Mouse (Mus musculus) intestine, embryonic 14.5 days (tissue): Measurements from ENCODE around the gene Erp27. TPM values are rescaled to one million over a fixed set of nuclear protein-coding genes. Genes with fewer than 3 reads are reported as not detected.
A peak's percentile ranks its signal among the peaks of the same experiment; 100 is the strongest.

ENCODE experiments used
- ATAC-seq: fragments of 200-750 bp; cut with Nextera tagmentation; replicated peaks from 2 replicates; pipeline ENCODE4 v1.8.0; 2017; ENCODE audit warnings: low read depth, moderate number of reproducible peaks, moderate TSS enrichment, moderate library complexity; ENCODE audit not compliant: low FRiP score, low TSS enrichment
- DNase-seq: peaks from one replicate; pipeline ENCODE4 v3.0.0-alpha.2; 2018; ENCODE audit warnings: low spot score
- H3K27ac ChIP-seq: fragments of 300-500 bp; sonication (generic); 2 replicates; pipeline ENCODE4 v1.5.1; 2014; ENCODE audit warnings: low read depth, mild to moderate bottlenecking, control low read depth
- H3K27me3 ChIP-seq: fragments of 300-500 bp; sonication (generic); replicated peaks from 2 replicates; pipeline ENCODE4 v1.6.1; 2014; ENCODE audit warnings: low read length, control low read depth; ENCODE audit not compliant: control insufficient read depth, insufficient read depth
- H3K36me3 ChIP-seq: fragments of 300-500 bp; sonication (generic); 2 replicates; pipeline ENCODE4 v1.6.1; 2014; ENCODE audit warnings: low read length, control low read depth; ENCODE audit not compliant: control insufficient read depth, insufficient read depth
- H3K4me1 ChIP-seq: fragments of 300-500 bp; sonication (generic); replicated peaks from 2 replicates; pipeline ENCODE4 v1.6.1; 2014; ENCODE audit warnings: low read length, control low read depth, mixed read lengths; ENCODE audit not compliant: control insufficient read depth, insufficient read depth
- H3K4me2 ChIP-seq: fragments of 300-500 bp; sonication (generic); 2 replicates; pipeline ENCODE4 v1.6.1; 2014; ENCODE audit warnings: low read length
- H3K4me3 ChIP-seq: fragments of 300-500 bp; sonication (generic); 2 replicates; pipeline ENCODE4 v1.5.1; 2014; ENCODE audit warnings: low read depth, low read length, control low read depth, mixed read lengths
- H3K9ac ChIP-seq: fragments of 300-500 bp; sonication (generic); 2 replicates; pipeline ENCODE4 v1.6.1; 2014; ENCODE audit warnings: mild to moderate bottlenecking, low read length
- H3K9me3 ChIP-seq: fragments of 300-500 bp; sonication (generic); 2 replicates; pipeline ENCODE4 v1.6.1; 2016; ENCODE audit warnings: low read length, control low read depth; ENCODE audit not compliant: control insufficient read depth
- WGBS: fragments of 180-500 bp; shearing (Covaris S2); extraction: QIAGEN DNeasy Blood & Tissue Kit; methylation state at CpG from one replicate; pipeline ENCODE4 v1.1.7; 2014; 5-methylcytosine and 5-hydroxymethylcytosine counted together
- polyA plus RNA-seq: library from polyadenylated mRNA; unstranded; fragments of >200 nt; fragmentation: Nextera tagmentation; extraction: Ambion mirVana; gene quantifications from 2 replicates; pipeline ENCODE4 v1.2.1, GENCODE M21; 2014

Erp27 gene
- polyA plus RNA-seq, 1 experiment from 2014 or later, result 6.0 TPM

DNA sequence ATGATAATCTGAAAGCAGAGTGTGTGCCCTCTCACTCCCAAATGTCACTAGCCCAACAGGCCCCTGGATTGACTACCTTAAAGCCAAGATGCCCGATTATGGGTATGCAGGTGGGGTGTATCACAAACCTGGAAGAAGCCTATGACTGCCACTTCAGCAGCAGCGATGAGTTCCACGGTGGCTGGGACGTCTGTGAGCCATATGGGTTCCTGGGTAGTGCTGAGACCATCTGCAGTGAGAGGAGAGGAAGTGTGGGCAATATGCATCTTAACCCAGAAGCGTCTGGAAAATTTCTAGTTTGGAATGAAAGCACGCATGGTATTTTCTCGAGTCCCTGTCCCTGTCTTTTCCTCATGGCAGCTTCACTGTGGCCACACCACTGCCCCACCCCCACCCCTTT, 379 bp downstream of the Erp27 start:
- Histone ChIP-seq H3K36me3 (no peaks in the 10 kb centered on the region), H3K4me1 (peaks cover 19% of the 10 kb centered on the region; the same call in 1 of the 2 replicates), H3K27me3 (no peaks in the 10 kb centered on the region), H3K4me3 (no peak overlapping the region), H3K27ac (no peak overlapping the region), H3K4me2 (no peak overlapping the region), H3K9ac (no peak overlapping the region), H3K9me3 (no peaks in the 10 kb centered on the region)
- DNase-seq (no peak), ATAC-seq (no peak)
- 43% methylated on average over 7 of the region's 7 CpGs for WGBS

DNA sequence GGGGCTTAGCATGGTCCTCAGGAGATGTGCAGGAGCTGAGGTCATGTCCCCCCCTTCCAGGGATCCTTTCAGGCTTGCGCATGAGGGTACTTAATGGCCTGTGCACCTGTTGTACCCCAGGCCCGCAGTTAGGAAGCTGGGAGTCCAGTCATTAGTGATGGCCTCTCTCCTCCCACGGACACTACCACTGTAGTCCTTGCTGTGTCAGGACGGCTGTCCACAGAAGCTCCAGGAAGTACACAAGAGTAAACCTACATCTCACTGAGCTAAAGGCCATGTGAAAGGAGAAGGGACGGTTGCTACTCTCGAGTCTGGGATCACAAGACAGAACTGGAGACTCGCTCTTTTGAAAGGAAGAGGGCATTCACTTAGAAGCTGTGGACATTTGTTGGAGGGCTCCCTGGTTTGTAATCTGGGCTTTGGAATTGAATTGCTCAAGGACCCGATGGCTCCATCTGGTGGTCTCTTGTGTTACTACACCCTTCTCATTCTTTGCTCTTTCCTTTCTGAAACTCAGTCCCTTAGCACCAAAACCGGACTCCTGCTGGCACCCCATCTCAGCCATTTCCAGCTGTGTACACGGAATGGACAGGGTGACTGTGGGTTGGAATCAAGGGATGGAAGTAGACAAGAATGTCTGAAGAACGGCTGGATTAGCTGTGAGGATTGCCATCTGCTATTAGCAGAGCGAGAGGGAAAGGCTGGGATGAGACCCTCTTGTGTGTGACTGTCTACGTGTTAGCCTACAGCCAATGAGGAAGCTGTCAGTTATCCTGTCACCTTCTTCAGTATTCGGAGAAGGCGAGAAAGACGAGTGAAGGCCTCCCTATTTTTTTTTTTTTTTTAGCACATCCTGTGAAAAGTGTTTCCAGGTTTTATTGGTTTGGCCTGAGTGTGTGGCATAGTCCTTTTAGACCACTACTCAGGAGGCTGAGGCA, 1.4 kb downstream of the Erp27 start:
- Histone ChIP-seq H3K9ac (no peak overlapping the region), H3K4me3 (no peak overlapping the region), H3K4me2 (no peak overlapping the region), H3K4me1 (peaks cover 19% of the 10 kb centered on the region; the same call in 1 of the 2 replicates), H3K36me3 (no peaks in the 10 kb centered on the region), H3K27me3 (no peaks in the 10 kb centered on the region), H3K9me3 (no peaks in the 10 kb centered on the region), H3K27ac (no peak overlapping the region)
- 35% methylated on average over 16 of the region's 16 CpGs for WGBS
- ATAC-seq (peak; percentile 52; the same call in 1 of the 2 replicates), DNase-seq (peak; percentile 86)

DNA sequence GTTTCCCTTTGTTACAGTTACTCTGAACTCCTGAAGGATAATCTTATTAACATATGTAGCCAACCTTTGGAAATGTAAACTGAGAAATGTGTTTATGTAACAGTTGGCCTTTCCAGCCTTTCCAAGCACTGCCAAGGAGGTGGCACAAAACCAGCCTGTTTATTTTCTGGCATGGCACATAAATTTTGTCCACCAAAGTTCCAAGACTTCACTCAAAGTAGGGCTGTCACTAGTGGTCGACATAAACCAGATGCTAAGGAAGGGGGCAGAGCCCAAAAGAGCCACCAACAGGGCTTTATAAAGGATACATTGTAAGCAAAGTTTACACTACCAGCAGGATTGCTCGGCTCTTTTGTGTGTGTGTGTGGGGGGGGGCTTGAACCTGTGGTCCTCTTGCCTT, 4.1 kb downstream of the Erp27 start:
- no peak overlapping the region for H3K4me2 ChIP-seq
- no peak for ATAC-seq
- no peak overlapping the region for H3K4me3 ChIP-seq
- no peaks in the 10 kb centered on the region for H3K9me3 ChIP-seq
- no peak overlapping the region for H3K9ac ChIP-seq
- no peaks in the 10 kb centered on the region for H3K36me3 ChIP-seq
- peaks cover 27% of the 10 kb centered on the region for H3K4me1 ChIP-seq
- no peak overlapping the region for H3K27ac ChIP-seq
- whole genome bisulfite sequencing, result 12% methylated on average over 2 of the region's 2 CpGs
- DNase-seq, result no peak
- H3K27me3 ChIP-seq, result no peaks in the 10 kb centered on the region

DNA sequence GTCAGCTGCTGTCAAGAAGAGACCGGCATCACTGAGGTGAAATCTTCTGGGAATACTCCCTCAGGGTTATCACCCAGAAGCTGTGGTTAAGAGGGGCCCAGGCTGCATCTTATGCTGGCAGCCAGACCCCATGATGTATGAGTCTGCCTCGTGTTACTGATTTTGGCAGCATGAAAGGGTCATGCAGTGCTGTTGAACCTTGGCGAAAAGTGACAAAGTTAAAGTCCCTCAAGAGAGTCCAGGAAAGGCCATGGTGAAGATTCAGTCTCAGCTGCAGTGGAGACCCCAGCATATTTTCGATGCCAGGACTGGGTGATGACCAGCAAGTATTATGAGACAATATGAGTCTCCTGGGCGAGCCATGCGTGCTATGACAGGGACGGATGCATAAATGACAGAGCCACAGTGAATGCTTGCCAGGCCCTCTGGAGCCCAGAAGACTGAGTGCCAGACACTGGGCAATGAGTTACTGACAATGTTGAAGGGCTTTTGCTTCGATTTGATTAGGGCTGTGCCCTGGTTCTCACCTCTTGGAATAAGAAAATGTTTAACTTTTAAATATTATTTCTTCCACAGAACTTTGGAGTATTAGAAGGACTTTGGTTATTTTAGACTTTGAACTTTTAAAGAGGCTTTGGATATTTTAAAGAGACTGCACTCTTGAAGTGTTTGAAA, 6.1 kb downstream of the Erp27 start:
- WGBS, result 86% methylated on average over 8 of the region's 8 CpGs
- no peak overlapping the region for H3K4me3 ChIP-seq
- no peak overlapping the region for H3K27ac ChIP-seq
- H3K9me3 ChIP-seq, result no peaks in the 10 kb centered on the region
- peaks cover 26% of the 10 kb centered on the region for H3K4me1 ChIP-seq
- H3K9ac ChIP-seq, result no peak overlapping the region
- ATAC-seq, result no peak
- no peak for DNase-seq
- H3K27me3 ChIP-seq, result no peaks in the 10 kb centered on the region
- H3K36me3 ChIP-seq, result no peaks in the 10 kb centered on the region
- H3K4me2 ChIP-seq, result no peak overlapping the region

DNA sequence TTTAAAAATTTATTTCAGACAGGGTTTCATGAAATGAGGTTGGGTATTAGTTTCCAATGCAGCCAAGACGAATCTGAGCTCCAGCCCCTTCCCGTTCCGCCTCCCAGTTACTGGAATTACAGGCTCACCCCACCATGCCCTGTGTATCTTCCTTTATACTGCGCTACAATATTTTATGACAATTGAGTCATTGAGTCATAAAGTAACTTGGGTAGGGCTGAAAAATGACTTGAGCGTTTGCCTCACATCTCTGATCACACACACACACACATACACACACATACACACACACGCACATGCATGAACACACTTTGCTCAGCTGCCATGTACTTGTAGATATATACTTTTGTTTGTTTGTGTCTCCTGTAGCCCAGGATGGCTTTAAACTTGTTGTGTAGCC, 7.7 kb downstream of the Erp27 start:
- no peaks in the 10 kb centered on the region for H3K27me3 ChIP-seq
- no peak overlapping the region for H3K4me2 ChIP-seq
- ATAC-seq, result no peak
- H3K4me3 ChIP-seq, result no peak overlapping the region
- peak overlapping the region; percentile 77; the same call in 1 of the 2 replicates for H3K27ac ChIP-seq
- peaks cover 39% of the 10 kb centered on the region for H3K4me1 ChIP-seq
- no peak for DNase-seq
- no peaks in the 10 kb centered on the region for H3K36me3 ChIP-seq
- no peaks in the 10 kb centered on the region for H3K9me3 ChIP-seq
- WGBS, result 85% methylated on average over 6 of the region's 6 CpGs
- no peak overlapping the region for H3K9ac ChIP-seq

DNA sequence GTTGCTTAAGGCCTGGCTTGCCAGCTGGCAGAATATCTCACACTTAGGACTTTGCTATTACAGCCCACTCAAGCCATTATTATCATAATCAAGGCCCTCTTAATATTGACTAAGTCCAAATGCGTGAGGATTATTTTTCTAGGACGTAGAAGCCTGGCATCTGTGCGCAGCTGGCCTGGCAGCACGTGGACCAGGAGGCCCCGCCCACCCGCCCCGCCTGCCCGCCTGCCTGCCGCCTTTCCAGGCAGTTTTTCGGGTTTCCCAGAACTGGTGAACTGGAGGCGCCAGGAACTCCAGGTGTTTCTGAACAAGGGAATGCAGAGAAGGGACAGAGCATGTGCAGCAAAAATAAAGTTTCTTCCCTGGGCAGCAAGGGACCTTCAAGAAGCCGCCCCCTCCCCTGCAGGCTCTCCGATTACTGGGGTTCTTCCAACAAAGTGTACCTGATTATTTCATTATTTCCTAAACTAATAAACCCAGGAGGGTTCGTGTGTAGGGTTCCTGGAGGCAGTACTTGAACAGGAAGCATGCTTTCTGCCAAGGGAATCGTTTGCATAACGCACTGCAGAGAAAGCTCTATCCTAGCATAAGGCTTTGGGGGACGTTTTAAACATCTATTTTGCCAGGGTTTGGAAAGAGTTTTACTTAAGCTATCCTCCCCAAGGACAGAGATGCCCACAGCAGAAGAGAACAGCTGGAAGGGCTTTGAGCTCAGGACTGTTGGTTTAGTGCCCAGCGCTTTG, 8.4 kb downstream of the Erp27 start:
- H3K4me3 ChIP-seq, result no peak overlapping the region

DNA sequence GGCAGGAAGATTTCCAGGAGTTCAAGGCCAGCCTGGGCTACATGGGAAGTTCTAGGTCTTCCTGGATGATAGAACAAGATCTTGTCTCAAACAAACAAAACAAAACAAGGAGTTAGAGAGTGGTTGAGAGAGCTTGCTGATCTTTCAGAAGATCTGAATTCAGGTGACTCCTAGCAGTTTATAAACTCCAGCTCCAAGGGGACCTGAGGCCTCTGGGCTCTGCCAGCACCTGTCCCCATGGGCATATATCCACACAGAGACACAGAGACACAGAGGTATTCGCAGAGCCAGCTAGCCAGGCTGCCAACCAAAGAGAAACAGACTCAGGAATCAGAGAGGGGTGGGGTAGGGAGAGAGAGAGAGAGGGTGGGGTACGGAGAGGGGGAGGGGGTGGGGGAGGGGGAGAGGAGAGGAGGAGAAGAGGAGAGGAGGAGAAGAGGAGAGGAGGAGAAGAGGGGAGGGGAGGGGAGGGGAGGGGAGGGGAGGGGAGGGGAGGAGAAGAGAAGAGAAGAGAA, 9.2 kb downstream of the Erp27 start:
- Histone ChIP-seq H3K4me3 (no peak overlapping the region), H3K4me2 (no peak overlapping the region), H3K9ac (no peak overlapping the region), H3K36me3 (no peaks in the 10 kb centered on the region), H3K27me3 (no peaks in the 10 kb centered on the region), H3K27ac (no peak overlapping the region), H3K9me3 (no peaks in the 10 kb centered on the region), H3K4me1 (peaks cover 36% of the 10 kb centered on the region)
- ATAC-seq (no peak), DNase-seq (no peak)
- 82% methylated on average over 1 of the region's 2 CpGs for WGBS

More for the DNA sequence above, 8.4 kb downstream of the Erp27 start:
- H3K4me1 ChIP-seq, result peaks cover 42% of the 10 kb centered on the region
- DNase-seq (peak; percentile 73), ATAC-seq (0 out of 2 replicates have a peak, but pooled peaks have one; percentile 40)
- H3K27me3 ChIP-seq, result no peaks in the 10 kb centered on the region
- H3K27ac ChIP-seq, result peak overlapping the region; percentile 77
- peak overlapping the region; percentile 41 for H3K4me2 ChIP-seq
- H3K36me3 ChIP-seq, result no peaks in the 10 kb centered on the region
- H3K9ac ChIP-seq, result 0 out of 2 replicates have a peak overlapping the region, but pooled peaks have one; percentile 16
- WGBS, result 10% methylated on average over 18 of the region's 18 CpGs
- H3K9me3 ChIP-seq, result no peaks in the 10 kb centered on the region

DNA sequence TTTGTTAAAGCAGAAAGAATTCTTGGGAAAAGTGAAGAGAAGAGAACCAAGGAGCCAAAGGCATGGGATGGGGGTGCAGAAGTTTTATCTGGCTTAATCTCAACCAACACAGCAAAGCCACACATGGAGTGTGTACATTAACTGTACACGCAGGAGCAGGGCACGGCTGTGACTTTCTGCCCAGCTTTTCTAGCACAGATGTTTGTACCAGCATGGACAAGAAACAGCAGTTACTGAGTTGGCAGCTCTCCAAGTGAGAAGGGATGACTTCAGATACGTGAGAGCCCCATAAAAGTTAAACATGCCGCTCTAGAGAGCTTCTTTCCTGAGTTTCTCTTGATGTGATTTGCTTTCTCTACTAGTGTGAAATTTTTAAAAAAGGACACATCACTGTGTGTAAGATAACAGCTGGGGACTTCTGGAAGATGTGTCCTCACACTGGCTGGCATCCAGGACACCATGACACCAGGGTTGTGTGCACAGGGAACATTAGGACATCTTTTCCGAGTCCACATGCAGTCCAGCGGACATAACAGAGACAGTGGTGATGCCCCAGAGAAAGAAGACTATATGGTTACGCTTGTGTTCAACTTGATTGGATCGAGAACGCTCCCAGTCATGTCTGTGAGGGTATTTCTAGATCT, 11.6 kb downstream of the Erp27 start:
- H3K27ac ChIP-seq, result peak overlapping the region; percentile 88
- 56% methylated on average over 9 of the region's 9 CpGs for WGBS
- DNase-seq, result peak; percentile 71
- H3K9ac ChIP-seq, result no peak overlapping the region
- H3K36me3 ChIP-seq, result no peaks in the 10 kb centered on the region
- H3K9me3 ChIP-seq, result no peaks in the 10 kb centered on the region
- H3K4me1 ChIP-seq, result peaks cover 37% of the 10 kb centered on the region
- no peaks in the 10 kb centered on the region for H3K27me3 ChIP-seq
- H3K4me2 ChIP-seq, result no peak overlapping the region
- H3K4me3 ChIP-seq, result no peak overlapping the region
- ATAC-seq, result 0 out of 2 replicates have a peak, but pooled peaks have one; percentile 17
